Mouse (Mus musculus): Measurements from ENCODE around the gene Ptgr2. TPM values are rescaled to one million over a fixed set of nuclear protein-coding genes. Genes with fewer than 3 reads are reported as not detected.
"Not testable (repeated sequence)": the region's sequence is repeated elsewhere in the genome, so short reads cannot be mapped to it uniquely, and the experiment has no call there.

The Ptgr2 gene
- total RNA-seq, 2 experiments from 2014 or later, result 57.3 to 66.2 TPM

DNA sequence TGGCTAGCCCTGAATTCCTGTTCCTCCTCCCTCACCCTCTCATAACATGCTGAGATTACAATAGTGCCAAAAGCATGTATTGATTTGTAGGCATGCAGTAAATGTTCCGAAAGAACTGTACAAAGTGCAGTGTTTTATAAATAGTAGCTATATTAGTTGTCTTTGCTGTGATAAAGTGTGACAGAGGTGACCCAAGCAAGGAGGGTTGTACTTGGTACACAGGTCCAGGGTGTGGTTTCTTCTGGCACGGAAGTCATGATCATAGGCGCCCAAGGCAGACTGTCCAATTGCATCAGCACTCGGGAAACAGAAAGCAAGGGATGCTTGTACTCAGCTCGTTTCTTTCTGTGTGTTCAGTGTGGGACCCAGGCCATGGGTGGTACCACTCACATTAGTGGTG, 19.1 kb downstream of the Ptgr2 start:
- no peak for DNase-seq (ENCODE audit: low spot score in 2 of 2)

- DNase-seq (ENCODE audit: low spot score in 2 of 2), result no peak
Observed at GRCm38 (mm10) chr12:84304554-84304953, 19.5 kb downstream of the Ptgr2 start.

GRCm38 (mm10) chr12:84311306-84311705, 26.3 kb downstream of the Ptgr2 start:
- DNase-seq (ENCODE audit: low spot score in 2 of 2), result no peak

DNA sequence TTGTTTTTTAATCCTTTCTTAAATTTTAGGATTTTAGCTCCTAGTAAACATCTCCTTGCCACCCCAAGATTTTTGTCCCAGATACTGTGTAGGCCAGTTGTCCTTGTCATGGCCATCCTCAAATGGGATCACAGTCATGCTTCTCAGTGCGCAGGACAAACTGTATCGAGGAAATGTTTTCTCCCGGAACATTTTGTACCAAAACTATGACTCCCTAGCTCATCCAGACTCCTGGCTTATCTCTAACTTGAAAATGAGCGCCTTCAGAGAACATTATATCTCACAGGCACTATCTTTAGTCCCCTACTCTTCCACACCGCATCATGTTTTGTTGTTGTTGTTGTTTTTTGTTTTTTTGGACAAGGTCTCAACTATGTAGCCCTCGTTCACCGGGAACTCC, 31.0 kb downstream of the Ptgr2 start:
- no peak for DNase-seq (ENCODE audit: low spot score in 2 of 2)

DNA sequence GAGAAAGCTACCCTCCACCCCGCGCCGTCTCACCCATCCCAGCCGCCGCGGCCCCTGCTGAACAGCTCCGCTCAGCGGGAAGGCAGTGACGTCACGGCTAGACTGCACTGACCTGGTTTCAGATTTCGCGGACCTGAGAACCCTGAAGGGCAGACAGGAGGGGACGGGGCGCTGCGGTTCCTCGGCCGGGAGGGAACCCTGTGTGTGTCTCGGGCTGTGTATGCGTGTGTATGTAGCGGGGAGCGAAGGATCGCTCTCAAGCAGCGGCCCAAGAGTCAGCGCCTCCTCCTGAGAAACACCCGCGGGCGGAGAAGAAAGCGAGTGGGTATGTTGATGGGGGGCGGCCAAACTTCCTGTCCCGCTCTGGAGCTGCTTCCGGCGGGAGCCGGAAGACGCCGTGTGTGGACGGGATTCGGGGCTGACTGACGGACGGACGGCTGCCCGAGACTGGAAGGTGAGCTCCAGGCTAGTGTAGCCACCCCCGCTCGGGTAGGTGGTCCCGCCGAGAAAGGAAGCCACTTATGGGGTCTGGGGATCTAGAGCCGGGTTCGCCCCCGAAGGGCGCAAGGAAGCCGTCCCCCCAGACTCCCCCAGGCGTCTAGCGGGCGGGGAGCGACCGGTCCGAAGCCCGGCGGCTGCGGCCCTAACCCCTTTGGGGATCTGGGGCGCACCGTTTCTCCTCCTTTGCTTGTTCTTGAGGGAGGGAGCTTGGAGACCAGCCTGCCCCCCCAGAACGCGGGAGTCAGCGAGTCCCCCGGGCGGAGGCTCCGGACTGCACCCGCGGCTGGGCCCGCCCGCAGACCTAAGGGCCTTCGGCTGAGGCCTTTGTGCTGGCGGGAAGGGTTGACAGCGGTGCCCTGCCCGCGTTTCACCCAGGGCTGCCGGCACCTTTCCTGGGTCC, 31.9 kb downstream of the Ptgr2 start, which contains the start of gene Zfp410:
TSS of gene Zfp410 (plus strand) at position 132 of the 901 bp plus-strand sequence.
- peak; percentile 55 to 75 for DNase-seq (ENCODE audit: low spot score in 2 of 2)

GRCm38 (mm10) chr12:84327111-84327512, 42.1 kb downstream of the Ptgr2 start:
- no peak for DNase-seq (ENCODE audit: low spot score in 2 of 2)

- DNase-seq (ENCODE audit: low spot score in 2 of 2), result no peak
Observed at GRCm38 (mm10) chr12:84336963-84337625, 52.1 kb downstream of the Ptgr2 start.

- no peak for DNase-seq (ENCODE audit: low spot score in 2 of 2)
Observed at GRCm38 (mm10) chr12:84347192-84347591, 62.2 kb downstream of the Ptgr2 start.

DNA sequence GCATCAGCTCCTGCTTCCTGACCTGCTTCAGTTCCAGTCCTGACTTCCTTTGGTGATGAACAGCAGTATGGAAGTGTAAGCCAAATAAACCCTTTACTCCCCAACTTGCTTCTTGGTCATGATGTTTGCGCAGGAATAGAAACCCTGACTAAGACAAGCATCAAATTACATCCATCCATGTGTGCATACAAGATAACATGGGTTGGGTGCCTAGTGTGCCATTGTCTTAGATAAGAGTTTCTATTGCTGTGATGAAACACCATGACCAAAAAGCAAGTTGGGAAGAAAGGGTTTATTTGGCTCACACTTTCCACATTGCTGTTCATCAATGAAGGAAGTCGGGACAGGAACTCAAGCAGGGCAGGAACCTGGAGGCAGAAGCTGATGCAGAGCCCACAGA, 73.7 kb downstream of the Ptgr2 start:
- DNase-seq (ENCODE audit: low spot score in 2 of 2), result not testable (repeated sequence)

DNA sequence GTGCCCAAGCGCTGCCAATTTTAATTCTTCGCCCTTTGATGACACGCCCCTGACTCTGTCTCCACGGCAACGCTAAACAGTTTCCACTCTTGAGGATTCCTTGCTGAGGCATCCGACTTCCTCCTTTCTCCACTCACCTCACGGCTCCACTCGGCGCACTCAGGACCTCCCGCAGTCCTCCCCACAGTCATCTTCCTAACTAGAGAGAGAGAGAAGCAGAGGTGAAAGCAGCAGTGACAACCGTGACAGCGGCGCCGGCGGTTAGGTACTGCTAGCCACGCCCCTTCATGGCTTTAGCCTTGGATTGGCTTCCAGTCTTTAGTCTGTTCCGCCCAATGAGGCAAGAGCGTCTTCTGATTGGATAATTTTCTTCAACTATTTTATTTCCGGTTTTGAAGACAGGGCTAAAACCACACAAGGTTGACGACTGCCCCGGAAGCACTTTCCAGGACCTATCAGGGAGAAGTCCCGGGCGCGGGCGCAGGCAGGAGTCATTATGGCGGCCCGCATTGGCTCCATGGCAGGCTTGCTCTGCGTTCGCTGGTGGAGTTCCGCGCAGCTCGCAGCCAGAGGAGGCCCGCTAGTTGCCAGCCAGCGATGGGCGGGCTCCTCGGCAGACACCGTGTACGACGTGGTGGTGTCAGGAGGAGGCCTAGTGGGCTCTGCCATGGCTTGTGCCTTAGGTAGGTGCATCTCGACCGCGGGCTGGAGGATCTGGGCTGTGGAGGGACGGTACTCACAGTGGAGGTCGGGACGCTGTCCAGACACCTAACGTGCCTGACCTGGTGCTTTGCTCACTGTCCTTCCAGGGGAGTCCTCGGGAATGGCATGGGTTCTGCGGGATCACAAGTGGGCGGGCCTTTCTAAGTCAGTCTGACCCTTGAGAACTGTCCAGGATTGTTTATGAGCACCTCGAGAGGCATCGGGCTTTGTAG, 76.8 kb downstream of the Ptgr2 start, which contains the start of the genes Coq6 and Fam161b:
TSS of gene Coq6 (plus strand) at position 103 of the 935 bp plus-strand sequence.
TSS of gene Fam161b (minus strand) at position 279 of the 935 bp plus-strand sequence.
- peak; percentile 72 to 91 for DNase-seq (ENCODE audit: low spot score in 2 of 2)

DNA sequence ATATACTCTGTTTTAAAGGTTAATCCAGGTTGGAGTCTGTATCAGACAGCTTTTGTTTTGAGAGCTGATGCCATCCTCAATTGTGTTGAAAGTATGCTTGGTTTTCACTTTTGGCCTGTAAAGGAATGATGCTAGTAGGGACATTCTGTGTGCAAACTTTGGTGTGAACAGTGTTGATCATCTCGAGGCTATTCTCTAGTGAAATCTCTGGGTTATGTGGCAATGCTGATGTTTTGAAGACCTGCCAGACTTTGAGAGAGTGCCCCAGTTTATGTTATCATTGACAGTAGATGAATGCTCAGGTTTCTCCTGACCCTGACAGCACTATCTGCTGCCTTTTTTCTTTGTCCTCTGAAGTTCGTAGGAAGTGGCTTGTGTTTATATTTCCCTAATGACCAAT, 77.8 kb downstream of the Ptgr2 start:
- DNase-seq (ENCODE audit: low spot score in 2 of 2), result no peak

DNA sequence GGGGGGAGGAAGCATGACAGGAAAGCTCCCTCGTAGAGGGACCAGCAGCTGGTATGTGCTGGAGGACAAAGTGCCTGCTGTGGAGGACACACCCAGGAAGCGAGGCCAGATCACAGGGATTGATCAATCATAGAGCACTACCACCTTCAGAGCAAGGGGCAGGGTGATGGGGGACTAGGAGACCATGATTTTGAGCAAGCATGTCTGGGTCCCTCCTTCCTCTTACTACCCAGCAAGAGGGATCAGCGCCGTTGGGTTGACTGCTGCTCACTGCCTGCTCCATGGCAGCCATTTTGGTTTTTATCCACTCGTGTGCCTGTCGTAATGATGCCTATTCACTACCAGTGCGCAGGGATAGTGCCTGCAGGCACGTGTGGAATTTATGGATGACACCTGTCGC, 79.3 kb downstream of the Ptgr2 start:
- no peak for DNase-seq (ENCODE audit: low spot score in 2 of 2)

- DNase-seq (ENCODE audit: low spot score in 2 of 2), result no peak
Observed at GRCm38 (mm10) chr12:84365137-84365536, 80.1 kb downstream of the Ptgr2 start.

Other genes starting within 250 kb of the Ptgr2 start
- gene Acot4, start 246.9 kb upstream of the Ptgr2 start, total RNA-seq (2021), result 1 to 10 TPM; 3.7 to 6.4 TPM
- not detected for gene Gm49366, start 246.3 kb upstream of the Ptgr2 start, total RNA-seq (2021)
- 1 to 10 TPM; 1.5 to 2.4 TPM for gene Acot3, start 233.1 kb upstream of the Ptgr2 start, total RNA-seq (2021)
- under 1 TPM; 0.25 TPM for gene Acot5, start 215.9 kb upstream of the Ptgr2 start, total RNA-seq (2021)
- 1 to 10 TPM; 5.8 to 6.2 TPM for gene Acot6, start 184.6 kb upstream of the Ptgr2 start, total RNA-seq (2021)
- gene Dnal1, start 170.9 kb upstream of the Ptgr2 start, total RNA-seq (2021), result 10 to 100 TPM; 17.6 to 18.2 TPM
- 1 to 10 TPM in 1 of 2 experiments, under 1 TPM in 1; 0.92 to 1.0 TPM for gene Pnma1, start 136.7 kb upstream of the Ptgr2 start, total RNA-seq (2021)
- 10 to 100 TPM; 30.2 to 34.8 TPM for gene Elmsan1, start 66.4 kb upstream of the Ptgr2 start, total RNA-seq (2021)
- gene Zfp410, start 31.6 kb downstream of the Ptgr2 start, total RNA-seq (2021), result 10 to 100 TPM; 64.6 to 68.9 TPM
- gene Coq6, start 76.4 kb downstream of the Ptgr2 start, total RNA-seq (2021), result 10 to 100 TPM; 60.5 to 64.9 TPM
- gene Fam161b, start 76.6 kb downstream of the Ptgr2 start, total RNA-seq (2021), result 1 to 10 TPM; 2.0 to 2.7 TPM
- 10 to 100 TPM; 58.3 to 61.3 TPM for gene Entpd5, start 123.8 kb downstream of the Ptgr2 start, total RNA-seq (2021)
- gene Bbof1, start 123.8 kb downstream of the Ptgr2 start, total RNA-seq (2021), result 1 to 10 TPM; 3.0 to 5.1 TPM
- gene Rnf113a2, start 132.0 kb downstream of the Ptgr2 start, total RNA-seq (2021), result 10 to 100 TPM; 19.4 to 19.6 TPM
- gene Aldh6a1, start 165.8 kb downstream of the Ptgr2 start, total RNA-seq (2021), result 100 to 1,000 TPM in 1 of 2 experiments, 10 to 100 TPM in 1; 98.9 to 103 TPM
- gene Lin52, start 166.2 kb downstream of the Ptgr2 start, total RNA-seq (2021), result 10 to 100 TPM; 11.7 to 12.9 TPM